In the genomic region with DNA sequence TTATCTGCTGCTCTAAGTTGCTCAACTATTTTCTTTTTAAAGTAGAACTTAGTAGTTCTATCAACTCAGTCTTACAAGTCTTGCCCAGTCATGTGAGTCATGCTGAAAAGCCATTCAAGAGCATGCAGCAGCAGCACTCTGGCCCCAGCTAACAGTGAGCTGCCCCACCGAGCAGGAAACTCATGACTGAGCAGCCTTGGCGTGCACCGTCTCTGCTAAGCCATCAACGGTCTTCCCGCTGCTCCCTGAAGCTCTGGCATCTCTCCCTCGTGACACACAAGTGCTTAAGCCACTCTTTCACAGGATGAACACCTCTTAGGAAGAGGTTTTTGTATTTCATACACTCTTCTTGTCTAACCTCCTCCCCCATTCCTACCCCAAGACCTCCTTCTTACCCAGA, we compare ENCODE assay signal across 9 mouse cellular contexts. TPM values are rescaled to one million over a fixed set of nuclear protein-coding genes. Genes with fewer than 3 reads are reported as not detected.
A peak's percentile ranks its signal among the peaks of the same experiment; 100 is the strongest.
DNase-seq lines count a peak whose midpoint lies in the region; ATAC-seq lines count a peak whose summit lies in the region.
"Had no signal": no experiment of that assay in that cellular context is flagged by ENCODE, and none has a peak within 500 bp of the region (broad histone marks: within the 10 kb centered on the region; RNA-seq: fewer than 3 reads in every experiment).

No protein-coding gene starts in this region.

- ATAC-seq in kidney, embryonic 15.5 days (replicated peaks; ENCODE audit: low FRiP score): no peak
- peak; percentile 68 for ATAC-seq in intestine, embryonic 16.5 days
- no peak for ATAC-seq in stomach, embryonic 16.5 days (ENCODE audit: insufficient read depth, low FRiP score)

- H3K4me1 ChIP-seq in kidney, embryonic 15.5 days: peaks cover 15% of the 10 kb centered on the region; the same call in 1 of the 2 replicates
- peaks cover 20% of the 10 kb centered on the region for H3K4me1 ChIP-seq in intestine, embryonic 16.5 days (ENCODE audit: control insufficient read depth, insufficient read depth, low read length)
- peaks cover 12% of the 10 kb centered on the region for H3K4me1 ChIP-seq in stomach, embryonic 16.5 days (ENCODE audit: control insufficient read depth, insufficient read depth, low read length)

- WGBS in kidney, embryonic 15.5 days: 39% methylated on average over 6 of the region's 6 CpGs
- 38% methylated on average over 6 of the region's 6 CpGs for WGBS in intestine, embryonic 16.5 days
- 37% methylated on average over 6 of the region's 6 CpGs for WGBS in stomach, embryonic 16.5 days

- H3K36me3 ChIP-seq in kidney, embryonic 15.5 days: peaks cover 36% of the 10 kb centered on the region
- peaks cover 2% of the 10 kb centered on the region; the same call in 1 of the 2 replicates for H3K36me3 ChIP-seq in intestine, embryonic 16.5 days (ENCODE audit: control insufficient read depth, insufficient read depth, low read length)
- peaks cover 5% of the 10 kb centered on the region; the same call in 1 of the 2 replicates for H3K36me3 ChIP-seq in stomach, embryonic 16.5 days (ENCODE audit: control insufficient read depth, insufficient read depth, low read length)

- H3K4me3 ChIP-seq in kidney, embryonic 15.5 days (replicated peaks): no peak overlapping the region
- no peak overlapping the region for H3K4me3 ChIP-seq in intestine, embryonic 16.5 days (ENCODE audit: low read length)
- no peak overlapping the region for H3K4me3 ChIP-seq in stomach, embryonic 16.5 days (replicated peaks; ENCODE audit: low read length)
- H3K4me3 ChIP-seq: limb, embryonic 15.5 days had no signal

- peak; percentile 18 for DNase-seq in kidney, adult 18-20 months
- DNase-seq in adrenal gland, postnatal 25 days: peak; percentile 49
- no peak for DNase-seq in left cerebral cortex, postnatal 25 days (ENCODE audit: low spot score in 2 of 2)
- no peak for DNase-seq in layer of hippocampus, adult 11-12 months (ENCODE audit: low spot score)
- DNase-seq: embryo, embryonic 11 days had no signal

- H3K27me3 ChIP-seq in kidney, embryonic 15.5 days: no peaks in the 10 kb centered on the region
- no peaks in the 10 kb centered on the region for H3K27me3 ChIP-seq in intestine, embryonic 16.5 days (replicated peaks; ENCODE audit: control insufficient read depth, insufficient read depth, low read length)
- no peaks in the 10 kb centered on the region for H3K27me3 ChIP-seq in stomach, embryonic 16.5 days (ENCODE audit: control insufficient read depth, insufficient read depth, low read length)
- H3K27me3 ChIP-seq: limb, embryonic 15.5 days had no signal

- intact Hi-C loops in left cerebral cortex, postnatal 25 days (cut with DNase I): no loop called here

- no peaks in the 10 kb centered on the region for H3K9me3 ChIP-seq in kidney, embryonic 15.5 days (replicated peaks)
- no peaks in the 10 kb centered on the region for H3K9me3 ChIP-seq in intestine, embryonic 16.5 days (ENCODE audit: control insufficient read depth, low read length)
- H3K9me3 ChIP-seq in stomach, embryonic 16.5 days (replicated peaks; ENCODE audit: control insufficient read depth, low read length): no peaks in the 10 kb centered on the region
- H3K9me3 ChIP-seq: limb, embryonic 15.5 days had no signal

- H3K27ac ChIP-seq in kidney, embryonic 15.5 days: no peak overlapping the region
- H3K27ac ChIP-seq in intestine, embryonic 16.5 days (ENCODE audit: low read length): no peak overlapping the region; the same call in 1 of the 2 replicates
- H3K27ac ChIP-seq in stomach, embryonic 16.5 days (ENCODE audit: low read length): 0 out of 2 replicates have a peak overlapping the region, but pooled peaks have one; percentile 5
- H3K27ac ChIP-seq: limb, embryonic 15.5 days had no signal

- H3K9ac ChIP-seq in kidney, embryonic 15.5 days: no peak overlapping the region
- no peak overlapping the region for H3K9ac ChIP-seq in intestine, embryonic 16.5 days (ENCODE audit: low read depth, low read length)
- H3K9ac ChIP-seq in stomach, embryonic 16.5 days (ENCODE audit: low read length): no peak overlapping the region
- H3K9ac ChIP-seq: limb, embryonic 15.5 days had no signal

- no peak overlapping the region for H3K4me2 ChIP-seq in kidney, embryonic 15.5 days
- H3K4me2 ChIP-seq in intestine, embryonic 16.5 days (ENCODE audit: low read depth, low read length): no peak overlapping the region
- H3K4me2 ChIP-seq in stomach, embryonic 16.5 days (ENCODE audit: low read depth, low read length): no peak overlapping the region
- H3K4me2 ChIP-seq: limb, embryonic 15.5 days had no signal

RNA-seq across cellular contexts. Expression of gene Tmem245, which starts 10.1 kb away (rescaled TPM):
- 10.5 and 11.8 TPM in 2 replicates for polyA plus RNA-seq in kidney, embryonic 15.5 days (2015; fragmentation: Nextera tagmentation; extraction: Ambion mirVana)
- total RNA-seq in adrenal gland, postnatal 25 days (2021): 46.7 and 53.9 TPM in 2 replicates
- polyA plus RNA-seq in intestine, embryonic 16.5 days (2015; fragmentation: Nextera tagmentation; extraction: Ambion mirVana): 6.3 and 6.7 TPM in 2 replicates
- 5.7 and 5.8 TPM in 2 replicates for polyA plus RNA-seq in stomach, embryonic 16.5 days (2015; fragmentation: Nextera tagmentation; extraction: Ambion mirVana)
- 10 to 100 TPM; 32.7 to 37.5 TPM for total RNA-seq in left cerebral cortex, postnatal 25 days (2021)

RNA-seq across cellular contexts. Expression of gene Frrs1l, which starts 53.1 kb away (rescaled TPM):
- polyA plus RNA-seq in kidney, embryonic 15.5 days (2015; fragmentation: Nextera tagmentation; extraction: Ambion mirVana): 0.30 and 0.39 TPM in 2 replicates
- total RNA-seq in adrenal gland, postnatal 25 days (2021): 0.24 and 0.39 TPM in 2 replicates
- 0.39 and 0.43 TPM in 2 replicates for polyA plus RNA-seq in intestine, embryonic 16.5 days (2015; fragmentation: Nextera tagmentation; extraction: Ambion mirVana)
- polyA plus RNA-seq in stomach, embryonic 16.5 days (2015; fragmentation: Nextera tagmentation; extraction: Ambion mirVana): 0.60 and 0.71 TPM in 2 replicates
- total RNA-seq in left cerebral cortex, postnatal 25 days (2021): 100 to 1,000 TPM; 191 to 198 TPM

Comparison
In these comparisons a context has a peak if more than half of its experiments do, and no peak if none do; other contexts are left out.
1. DNase-seq: peak in kidney, adult 18-20 months (single experiment) and adrenal gland, postnatal 25 days (single experiment); none in left cerebral cortex, postnatal 25 days (0 of 2) and layer of hippocampus, adult 11-12 months (single experiment).